Mouse (Mus musculus): Measurements from ENCODE around the gene Smc2. TPM values are rescaled to one million over a fixed set of nuclear protein-coding genes. Genes with fewer than 3 reads are reported as not detected.

Gene Smc2
- total and polyA plus RNA-seq, 3 experiments, result 40.7 to 215 (median 56.9) TPM

GRCm38 (mm10) chr4:52530636-52531035 is 91.6 kb downstream of the Smc2 start:
- Histone ChIP-seq H3K79me2 (ENCODE audit: control insufficient read depth, insufficient read depth, low read length, poor library complexity) (no peaks in the 10 kb centered on the region), H3K9me3 (replicated peaks; ENCODE audit: insufficient read depth, low read length) (no peaks in the 10 kb centered on the region), H3K27me3 (ENCODE audit: control insufficient read depth in 1 of 2, insufficient read depth in 2 of 2, low read length in 2 of 2) (no peaks in the 10 kb centered on the region), H3K4me3 (ENCODE audit: control insufficient read depth in 1 of 2, insufficient read depth in 1 of 2, low read depth in 2 of 2, low read length in 2 of 2) (no peak overlapping the region), H3K9ac (ENCODE audit: control insufficient read depth, low read depth, low read length, poor library complexity, severe bottlenecking) (no peak overlapping the region), H3K27ac (ENCODE audit: control insufficient read depth, low read depth, low read length) (no peak overlapping the region), H3K36me3 (ENCODE audit: control insufficient read depth in 1 of 2, insufficient read depth in 2 of 2, low read length in 2 of 2) (no peaks in the 10 kb centered on the region), H3K4me1 (ENCODE audit: control insufficient read depth in 1 of 2, insufficient read depth in 2 of 2, low read length in 2 of 2) (no peaks in the 10 kb centered on the region)
- TF ChIP-seq HCFC1 (IDR thresholded peaks at IDR 0.05; ENCODE audit: low read depth, low read length) (no peak), NRF1 (IDR thresholded peaks at IDR 0.05; ENCODE audit: insufficient read depth, low read depth, low read length, poor library complexity, severe bottlenecking) (no peak), NELFE (IDR thresholded peaks at IDR 0.05; ENCODE audit: low read depth, low read length) (no peak), KAT2A (conservative IDR thresholded peaks at IDR 0.05; ENCODE audit: low read depth, low read length) (no peak), GABPA (IDR thresholded peaks at IDR 0.05; ENCODE audit: low read depth, low read length) (no peak), CHD1 (IDR thresholded peaks at IDR 0.05; ENCODE audit: low read depth, low read length) (no peak), MYB (IDR thresholded peaks at IDR 0.05; ENCODE audit: low read depth, low read length) (no peak), TCF12 (IDR thresholded peaks at IDR 0.05; ENCODE audit: low read depth, low read length) (no peak), POLR2AphosphoS2 (IDR thresholded peaks at IDR 0.05; ENCODE audit: low read length) (no peak), TAL1 (IDR thresholded peaks at IDR 0.05; ENCODE audit: low read length) (no peak)
- DNase-seq (ENCODE audit: low read depth, low spot score), result no peak

Other genes with a start within 250 kb of the Smc2 start
- 2.3 and 3.0 TPM in 2 replicates for gene Vma21-ps, start 58.0 kb downstream of the Smc2 start, total RNA-seq (2012; rRNA removed)
- not detected for gene Vma21-ps, start 58.0 kb downstream of the Smc2 start, polyA plus RNA-seq (2012; ENCODE audit: insufficient read depth in 1 of 2, insufficient read length in 2 of 2, low read depth in 1 of 2, low replicate concordance in 2 of 2, missing spikeins in 1 of 2)
- gene Toporsl, start 157.0 kb downstream of the Smc2 start, total RNA-seq (2012; rRNA removed), result not detected in 2 replicates
- gene Toporsl, start 157.0 kb downstream of the Smc2 start, polyA plus RNA-seq (2012; ENCODE audit: insufficient read depth in 1 of 2, insufficient read length in 2 of 2, low read depth in 1 of 2, low replicate concordance in 2 of 2, missing spikeins in 1 of 2), result not detected